8 mouse cellular contexts compared by ENCODE assay signal in genomic region chr7:141363106-141363751, GRCm38 (mm10). TPM values are rescaled to one million over a fixed set of nuclear protein-coding genes. Genes with fewer than 3 reads are reported as not detected.
DNase-seq lines count a peak whose midpoint lies in the region; ATAC-seq and TF ChIP-seq lines count a peak whose summit lies in the region.

No protein-coding gene starts in this region.

- no peaks in the 10 kb centered on the region for H3K9me3 ChIP-seq in kidney, embryonic 16.5 days (ENCODE audit: low read length)
- H3K9me3 ChIP-seq in neural tube, embryonic 14.5 days (ENCODE audit: control insufficient read depth, low read length): no peaks in the 10 kb centered on the region

- no peak overlapping the region for H3K4me2 ChIP-seq in kidney, embryonic 16.5 days (replicated peaks; ENCODE audit: low read depth, low read length)
- no peak overlapping the region for H3K4me2 ChIP-seq in neural tube, embryonic 14.5 days (ENCODE audit: low read depth, low read length)

- no peaks in the 10 kb centered on the region for H3K36me3 ChIP-seq in kidney, embryonic 16.5 days (ENCODE audit: insufficient read depth, low read length)
- peaks cover 4% of the 10 kb centered on the region; the same call in 1 of the 2 replicates for H3K36me3 ChIP-seq in liver, adult 2 months (ENCODE audit: control insufficient read depth, insufficient read depth, low read length)
- H3K36me3 ChIP-seq in neural tube, embryonic 14.5 days (ENCODE audit: control insufficient read depth, insufficient read depth, low read length): no peaks in the 10 kb centered on the region

- TF ChIP-seq CTCF in liver, adult 2 months (IDR thresholded peaks at IDR 0.05; ENCODE audit: low read depth, low read length): peak; percentile 55

- H3K27ac ChIP-seq in kidney, embryonic 16.5 days (ENCODE audit: low read length): no peak overlapping the region
- no peak overlapping the region for H3K27ac ChIP-seq in liver, adult 2 months (replicated peaks; ENCODE audit: insufficient read depth, low read depth, low read length)
- H3K27ac ChIP-seq in neural tube, embryonic 14.5 days (ENCODE audit: low read depth, low read length): no peak overlapping the region

- 52% methylated on average over 4 of the region's 4 CpGs for WGBS in kidney, embryonic 16.5 days
- 61% methylated on average over 4 of the region's 4 CpGs for WGBS in liver, adult 2 months
- 59% methylated on average over 4 of the region's 4 CpGs for WGBS in neural tube, embryonic 14.5 days

- DNase-seq in B cell, adult 2 months: peak; percentile 78 to 81
- DNase-seq in R1 (ENCODE audit: low read depth, low spot score): peak; percentile 80
- peak; percentile 79 to 89 for DNase-seq in cerebellum, postnatal 36 days
- DNase-seq in heart, adult 8-10 months (ENCODE audit: low spot score): peak; percentile 62
- peak; percentile 64 for DNase-seq in liver, adult 2 months (ENCODE audit: extremely low read depth, low read depth, low spot score)
- peak; percentile 71 for DNase-seq in thymus, postnatal 0 days (ENCODE audit: low spot score)

- peak; percentile 74 for ATAC-seq in kidney, embryonic 16.5 days (ENCODE audit: low FRiP score, low TSS enrichment)
- peak; percentile 56; the same call in 1 of the 2 replicates for ATAC-seq in neural tube, embryonic 14.5 days (ENCODE audit: low read depth)

- H3K4me1 ChIP-seq in kidney, embryonic 16.5 days (ENCODE audit: insufficient read depth, low read length): no peaks in the 10 kb centered on the region
- no peaks in the 10 kb centered on the region for H3K4me1 ChIP-seq in liver, adult 2 months (ENCODE audit: control insufficient read depth, insufficient read depth, low read length)
- no peaks in the 10 kb centered on the region for H3K4me1 ChIP-seq in neural tube, embryonic 14.5 days (ENCODE audit: control insufficient read depth, insufficient read depth, low read length)

- peaks cover 5% of the 10 kb centered on the region; the same call in 1 of the 2 replicates for H3K27me3 ChIP-seq in kidney, embryonic 16.5 days (ENCODE audit: insufficient read depth, low read length)
- H3K27me3 ChIP-seq in liver, adult 2 months (ENCODE audit: control insufficient read depth, insufficient read depth, low read length): no peaks in the 10 kb centered on the region
- peaks cover 9% of the 10 kb centered on the region; the same call in 1 of the 2 replicates for H3K27me3 ChIP-seq in neural tube, embryonic 14.5 days (ENCODE audit: control insufficient read depth, insufficient read depth, low read length)

- H3K79me2 ChIP-seq in liver, adult 2 months (ENCODE audit: control insufficient read depth, insufficient read depth, low read length): no peaks in the 10 kb centered on the region

- TF ChIP-seq POLR2A in liver, adult 2 months (IDR thresholded peaks at IDR 0.05; ENCODE audit: extremely low read depth, insufficient read depth, low read length): no peak

- H3K9ac ChIP-seq in kidney, embryonic 16.5 days (replicated peaks; ENCODE audit: low read length): no peak overlapping the region
- H3K9ac ChIP-seq in liver, adult 2 months (ENCODE audit: low read depth, low read length): no peak overlapping the region
- no peak overlapping the region for H3K9ac ChIP-seq in neural tube, embryonic 14.5 days (replicated peaks; ENCODE audit: low read depth, low read length)

- H3K4me3 ChIP-seq in kidney, embryonic 16.5 days (ENCODE audit: low read length): no peak overlapping the region
- no peak overlapping the region for H3K4me3 ChIP-seq in liver, adult 2 months (ENCODE audit: insufficient read depth, low read depth, low read length)
- no peak overlapping the region for H3K4me3 ChIP-seq in neural tube, embryonic 14.5 days (ENCODE audit: low read depth, low read length)

RNA-seq across cellular contexts. Expression of gene Eps8l2, which starts 24.5 kb away (rescaled TPM):
- 1 to 10 TPM; 3.7 to 5.0 (median 3.9) TPM for total RNA-seq in heart, adult 8-10 months (2022)
- polyA plus RNA-seq in kidney, embryonic 16.5 days (2015; fragmentation: Nextera tagmentation; extraction: Ambion mirVana): 59.4 and 62.9 TPM in 2 replicates
- 17.4 and 38.5 TPM in 2 replicates for total RNA-seq in liver, adult 2 months (2014; rRNA removed)
- polyA plus RNA-seq in liver, adult 2 months (2012; rRNA removed): 80.9 and 117 TPM in 2 replicates
- 0.33 and 0.51 TPM in 2 replicates for polyA plus RNA-seq in neural tube, embryonic 14.5 days (2014; fragmentation: Nextera tagmentation; extraction: Ambion mirVana)
- 8.1 and 10.4 TPM in 2 replicates for polyA plus RNA-seq in thymus, postnatal 0 days (2015; fragmentation: Nextera tagmentation; extraction: Ambion mirVana)

RNA-seq across cellular contexts. Expression of gene Taldo1, which starts 28.8 kb away (rescaled TPM):
- total RNA-seq in heart, adult 8-10 months (2022): 100 to 1,000 TPM; 107 to 115 (median 110) TPM
- 371 and 374 TPM in 2 replicates for polyA plus RNA-seq in kidney, embryonic 16.5 days (2015; fragmentation: Nextera tagmentation; extraction: Ambion mirVana)
- 160 and 195 TPM in 2 replicates for total RNA-seq in liver, adult 2 months (2014; rRNA removed)
- polyA plus RNA-seq in liver, adult 2 months (2012; rRNA removed): 125 and 166 TPM in 2 replicates
- 265 and 311 TPM in 2 replicates for polyA plus RNA-seq in neural tube, embryonic 14.5 days (2014; fragmentation: Nextera tagmentation; extraction: Ambion mirVana)
- polyA plus RNA-seq in thymus, postnatal 0 days (2015; fragmentation: Nextera tagmentation; extraction: Ambion mirVana): 379 and 423 TPM in 2 replicates

RNA-seq across cellular contexts. Expression of gene Tmem80, which starts 35.7 kb away (rescaled TPM):
- total RNA-seq in heart, adult 8-10 months (2022): 10 to 100 TPM; 13.7 to 16.6 (median 15.5) TPM
- polyA plus RNA-seq in kidney, embryonic 16.5 days (2015; fragmentation: Nextera tagmentation; extraction: Ambion mirVana): 49.3 and 59.8 TPM in 2 replicates
- 8.9 and 10.3 TPM in 2 replicates for total RNA-seq in liver, adult 2 months (2014; rRNA removed)
- polyA plus RNA-seq in liver, adult 2 months (2012; rRNA removed): 14.3 and 20.9 TPM in 2 replicates
- 36.7 and 40.2 TPM in 2 replicates for polyA plus RNA-seq in neural tube, embryonic 14.5 days (2014; fragmentation: Nextera tagmentation; extraction: Ambion mirVana)
- 43.0 and 45.6 TPM in 2 replicates for polyA plus RNA-seq in thymus, postnatal 0 days (2015; fragmentation: Nextera tagmentation; extraction: Ambion mirVana)

RNA-seq across cellular contexts. Expression of gene Deaf1, which starts 35.7 kb away (rescaled TPM):
- total RNA-seq in heart, adult 8-10 months (2022): 10 to 100 TPM; 10.8 to 14.7 (median 12.7) TPM
- polyA plus RNA-seq in kidney, embryonic 16.5 days (2015; fragmentation: Nextera tagmentation; extraction: Ambion mirVana): 77.4 and 87.5 TPM in 2 replicates
- 3.1 and 5.8 TPM in 2 replicates for total RNA-seq in liver, adult 2 months (2014; rRNA removed)
- polyA plus RNA-seq in liver, adult 2 months (2012; rRNA removed): 6.9 and 7.8 TPM in 2 replicates
- polyA plus RNA-seq in neural tube, embryonic 14.5 days (2014; fragmentation: Nextera tagmentation; extraction: Ambion mirVana): 186 and 228 TPM in 2 replicates
- 25.6 and 27.6 TPM in 2 replicates for polyA plus RNA-seq in thymus, postnatal 0 days (2015; fragmentation: Nextera tagmentation; extraction: Ambion mirVana)

RNA-seq across cellular contexts. Expression of gene Gatd1, which starts 50.7 kb away (rescaled TPM):
- 10 to 100 TPM; 13.3 to 16.0 (median 14.8) TPM for total RNA-seq in heart, adult 8-10 months (2022)
- 63.7 and 65.3 TPM in 2 replicates for polyA plus RNA-seq in kidney, embryonic 16.5 days (2015; fragmentation: Nextera tagmentation; extraction: Ambion mirVana)
- total RNA-seq in liver, adult 2 months (2014; rRNA removed): 15.1 and 23.5 TPM in 2 replicates
- polyA plus RNA-seq in liver, adult 2 months (2012; rRNA removed): 34.9 and 36.2 TPM in 2 replicates
- 42.7 and 44.8 TPM in 2 replicates for polyA plus RNA-seq in neural tube, embryonic 14.5 days (2014; fragmentation: Nextera tagmentation; extraction: Ambion mirVana)
- 52.1 and 53.8 TPM in 2 replicates for polyA plus RNA-seq in thymus, postnatal 0 days (2015; fragmentation: Nextera tagmentation; extraction: Ambion mirVana)
